Mouse (Mus musculus) embryo, embryonic 9.5 days (tissue): ENCODE data around the gene Tas2r131.
"Not testable (repeated sequence)": the region's sequence is repeated elsewhere in the genome, so short reads cannot be mapped to it uniquely, and the experiment has no call there.

Source experiments
- DNase-seq: peaks from one replicate; pipeline ENCODE4 v3.0.0-alpha.2; 2017; ENCODE audit errors: extremely low spot score

The Tas2r131 gene

DNA sequence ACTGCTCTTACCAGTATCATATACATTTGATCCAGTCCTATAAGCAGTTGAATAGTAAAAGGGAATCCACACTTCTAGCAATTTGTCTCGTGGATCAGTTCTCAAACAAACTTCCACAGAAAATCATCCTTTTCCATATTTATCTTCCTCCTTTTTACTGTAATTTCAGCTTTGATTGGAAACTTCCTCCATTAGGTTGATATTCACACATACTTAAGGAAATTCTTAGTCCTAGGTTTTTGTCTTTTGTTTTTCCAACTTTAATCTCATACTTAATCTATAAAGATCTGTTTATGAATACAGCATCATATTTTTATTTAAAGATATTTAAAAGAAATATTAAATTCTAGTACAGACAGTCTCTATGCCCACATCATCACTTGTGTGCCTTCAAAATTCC lies at the start of gene Tas2r131:
Tas2r131 (minus strand) TSS at position 101 of the 400 bp plus-strand sequence.
- no peak for DNase-seq

DNA sequence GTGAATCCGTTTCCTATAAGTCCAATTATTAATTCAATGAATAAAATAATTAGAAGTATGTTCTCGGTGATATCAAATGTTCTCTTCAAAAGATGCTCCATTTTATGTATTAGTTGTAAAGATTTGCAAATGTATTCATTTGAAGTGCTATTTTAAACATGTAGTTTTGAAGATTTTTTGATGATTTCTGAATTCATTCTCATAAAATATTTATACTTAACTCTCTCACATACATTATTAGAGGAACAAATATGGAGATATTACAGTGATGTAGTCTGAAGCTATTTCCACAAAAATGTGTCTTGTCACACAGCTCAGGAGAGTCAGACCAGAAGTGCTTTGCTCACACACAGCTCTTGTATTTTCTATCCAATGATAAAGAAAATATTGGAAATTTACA lies 23.1 kb upstream of the Tas2r131 start, which contains the start of gene Tas2r109:
Tas2r109 (minus strand) TSS at position 101 of the 400 bp plus-strand sequence.
- no peak for DNase-seq

DNA sequence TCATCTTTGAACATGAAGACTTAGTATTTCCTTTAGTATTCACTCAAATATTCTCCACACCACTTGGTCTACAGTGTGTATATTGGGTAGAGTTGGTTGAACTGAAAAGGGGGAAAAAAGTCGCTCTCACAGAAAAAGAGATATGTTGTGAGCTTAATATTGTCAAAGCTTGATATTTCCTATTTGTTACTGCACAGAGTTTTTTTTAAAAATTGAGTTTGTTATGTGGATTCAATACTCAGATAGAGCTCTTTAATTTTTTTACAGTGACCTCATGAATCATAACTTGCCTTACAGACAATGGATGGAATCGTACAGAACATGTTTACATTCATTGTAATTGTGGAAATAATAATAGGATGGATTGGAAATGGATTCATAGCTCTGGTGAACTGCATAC lies 6.9 kb downstream of the Tas2r131 start, which contains the start of gene Tas2r129:
Tas2r129 (plus strand) TSS at position 301 of the 400 bp plus-strand sequence.
- no peak for DNase-seq

DNA sequence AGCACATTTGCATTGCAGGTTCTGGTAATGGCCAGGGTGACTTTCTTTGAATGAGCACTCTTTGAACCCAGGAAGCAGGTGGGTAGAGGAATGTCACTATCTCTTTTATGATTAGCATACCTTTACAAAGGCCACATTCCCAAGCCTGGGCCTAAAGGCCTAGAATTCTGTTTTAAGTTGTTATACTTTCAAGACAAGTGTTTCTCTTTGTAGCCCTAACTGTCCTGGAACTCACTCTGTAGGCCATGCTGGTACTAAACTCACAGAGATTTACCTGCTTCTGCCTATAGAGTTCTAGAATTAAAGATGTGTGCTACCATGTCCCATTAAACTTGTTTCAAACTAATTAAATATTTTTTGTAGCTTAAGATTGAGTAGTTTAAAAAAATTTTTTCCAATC lies 16.3 kb downstream of the Tas2r131 start:
- DNase-seq = not testable (repeated sequence)

DNA sequence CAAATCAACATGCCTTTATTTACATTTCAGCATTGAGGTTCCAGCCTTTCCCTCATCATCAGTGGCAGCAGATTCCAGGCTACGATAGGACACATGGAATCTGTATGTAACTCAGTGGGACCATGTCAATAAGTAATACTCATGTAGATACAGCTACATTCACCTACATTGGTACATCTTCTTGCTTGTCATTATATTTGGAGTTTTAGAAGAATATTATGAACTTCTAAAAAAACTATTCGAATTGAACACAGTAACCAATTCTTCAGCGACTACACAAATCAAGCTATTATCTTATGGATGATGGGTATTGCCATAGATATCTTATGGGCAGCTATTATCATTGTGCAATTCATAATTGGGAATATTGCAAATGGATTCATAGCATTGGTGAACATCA lies 48.4 kb downstream of the Tas2r131 start, which contains the start of gene Tas2r125:
Tas2r125 (plus strand) TSS at position 301 of the 400 bp plus-strand sequence.
- DNase-seq = no peak
